Mouse (Mus musculus) liver, postnatal 0 days (tissue): ENCODE measurements around the gene Tsen15. TPM values are rescaled to one million over a fixed set of nuclear protein-coding genes. Genes with fewer than 3 reads are reported as not detected.

Experiments used
- ATAC-seq: fragments of 200-750 bp; cut with Nextera tagmentation; 2 replicates; pipeline ENCODE4 v1.8.0; 2017; ENCODE audit warnings: mild to moderate bottlenecking, moderate library complexity
- DNase-seq: peaks from one replicate; pipeline ENCODE4 v3.0.0-alpha.2; 2016
- H3K27ac ChIP-seq: fragments of 300-500 bp; sonication (generic); 2 replicates; pipeline ENCODE4 v1.5.1; 2014; ENCODE audit warnings: antibody characterized with exemption, moderate library complexity, mild to moderate bottlenecking, low read depth
- H3K27me3 ChIP-seq: fragments of 300-500 bp; sonication (generic); 2 replicates; pipeline ENCODE4 v1.6.1; 2014; ENCODE audit warnings: low read length, control low read depth, mixed read lengths; ENCODE audit not compliant: insufficient read depth
- H3K36me3 ChIP-seq: fragments of 300-500 bp; sonication (generic); replicated peaks from 2 replicates; pipeline ENCODE4 v1.6.1; 2014; ENCODE audit warnings: mild to moderate bottlenecking, control low read depth, low read length, moderate library complexity, mixed read lengths; ENCODE audit not compliant: insufficient read depth
- H3K4me1 ChIP-seq: fragments of 300-500 bp; sonication (generic); 2 replicates; pipeline ENCODE4 v1.6.1; 2014; ENCODE audit warnings: antibody characterized with exemption, mild to moderate bottlenecking, control low read depth; ENCODE audit not compliant: insufficient read depth
- H3K4me2 ChIP-seq: fragments of 300-500 bp; sonication (generic); 2 replicates; pipeline ENCODE4 v1.6.1; 2014; ENCODE audit warnings: low read depth, mild to moderate bottlenecking, low read length, moderate library complexity, mixed read lengths
- H3K4me3 ChIP-seq: fragments of 300-500 bp; sonication (generic); 2 replicates; pipeline ENCODE4 v1.5.1; 2014; ENCODE audit warnings: low read depth, low read length
- H3K9ac ChIP-seq: fragments of 300-500 bp; sonication (generic); replicated peaks from 2 replicates; pipeline ENCODE4 v1.6.1; 2014; ENCODE audit warnings: mild to moderate bottlenecking, moderate library complexity
- H3K9me3 ChIP-seq: fragments of 300-500 bp; sonication (generic); 2 replicates; pipeline ENCODE4 v1.6.1; 2016; ENCODE audit warnings: mild to moderate bottlenecking, control low read depth, low read length, mixed read lengths
- CTCF ChIP-seq: sonication (generic); IDR thresholded peaks from 2 replicates; pipeline ENCODE4 v1.5.1; 2016; ENCODE audit warnings: antibody characterized with exemption, low read depth
- EP300 ChIP-seq: IDR thresholded peaks from 2 replicates; pipeline ENCODE4 v1.6.1; 2016; ENCODE audit warnings: antibody characterized with exemption, low read depth, mild to moderate bottlenecking
- WGBS: fragments of 180-500 bp; shearing (Covaris S2); extraction: QIAGEN DNeasy Blood & Tissue Kit; methylation state at CpG from one replicate; pipeline ENCODE4 v1.1.7; 2014; ENCODE audit not compliant: insufficient replicate concordance; 5-methylcytosine and 5-hydroxymethylcytosine counted together
- polyA plus RNA-seq: library from polyadenylated mRNA; unstranded; fragments of >200 nt; fragmentation: Nextera tagmentation; extraction: Ambion mirVana; gene quantifications from 2 replicates; pipeline ENCODE4 v1.2.1, GENCODE M21; 2015

Gene Tsen15
- 15.5 and 17.1 TPM in 2 replicates for polyA plus RNA-seq

GRCm38 (mm10) chr1:152386188-152386835, at the start of gene Tsen15:
Gene Tsen15 (minus strand): TSS chr1:152386688.
- peak; percentile 100 for ATAC-seq
- WGBS, result 0% methylated on average over 57 of the region's 57 CpGs
- H3K9ac ChIP-seq, result peak within 1 kb of the TSS; percentile 89
- no peak for TF ChIP-seq CTCF
- no peak for TF ChIP-seq EP300
- H3K9me3 ChIP-seq, result no peaks in the 10 kb centered on the region
- no peaks in the 10 kb centered on the region for H3K27me3 ChIP-seq
- DNase-seq, result peak; percentile 91
- peak within 1 kb of the TSS; percentile 66 for H3K27ac ChIP-seq
- H3K36me3 ChIP-seq, result 0 out of 2 replicates have a peak, but pooled peaks cover 3% of the 10 kb centered on the region
- peak within 1 kb of the TSS; percentile 81 for H3K4me2 ChIP-seq
- 0 out of 2 replicates have a peak, but pooled peaks cover 6% of the 10 kb centered on the region for H3K4me1 ChIP-seq
- peak within 1 kb of the TSS; percentile 96 for H3K4me3 ChIP-seq

- 47% methylated on average over 4 of the region's 4 CpGs for WGBS
- no peak for TF ChIP-seq CTCF
- no peak for TF ChIP-seq EP300
Observed at GRCm38 (mm10) chr1:152434166-152434565, 47.7 kb upstream of the Tsen15 start.

GRCm38 (mm10) chr1:152429805-152430204, 43.3 kb upstream of the Tsen15 start:
- H3K27me3 ChIP-seq, result no peaks in the 10 kb centered on the region
- H3K27ac ChIP-seq, result no peak overlapping the region
- H3K4me1 ChIP-seq, result no peaks in the 10 kb centered on the region
- WGBS, result 64% methylated on average over 7 of the region's 7 CpGs
- DNase-seq (no peak), ATAC-seq (no peak)
- no peaks in the 10 kb centered on the region for H3K36me3 ChIP-seq
- no peak overlapping the region for H3K4me2 ChIP-seq
- H3K9ac ChIP-seq, result no peak overlapping the region
- H3K9me3 ChIP-seq, result no peaks in the 10 kb centered on the region
- TF ChIP-seq EP300 (no peak), CTCF (no peak)
- no peak overlapping the region for H3K4me3 ChIP-seq

More at GRCm38 (mm10) chr1:152434166-152434565, 47.7 kb upstream of the Tsen15 start:
- no peak overlapping the region for H3K4me2 ChIP-seq
- no peak overlapping the region for H3K27ac ChIP-seq
- H3K4me1 ChIP-seq, result no peaks in the 10 kb centered on the region
- H3K4me3 ChIP-seq, result no peak overlapping the region
- ATAC-seq (peak; percentile 36; the same call in 1 of the 2 replicates), DNase-seq (peak; percentile 52)
- no peaks in the 10 kb centered on the region for H3K9me3 ChIP-seq
- H3K9ac ChIP-seq, result no peak overlapping the region
- H3K27me3 ChIP-seq, result no peaks in the 10 kb centered on the region
- H3K36me3 ChIP-seq, result no peaks in the 10 kb centered on the region

- Histone ChIP-seq H3K4me2 (no peak overlapping the region), H3K9me3 (no peaks in the 10 kb centered on the region), H3K27me3 (no peaks in the 10 kb centered on the region), H3K27ac (no peak overlapping the region), H3K36me3 (no peaks in the 10 kb centered on the region), H3K4me3 (no peak overlapping the region), H3K9ac (no peak overlapping the region), H3K4me1 (no peaks in the 10 kb centered on the region)
- no peak for DNase-seq
- no peak for ATAC-seq
- WGBS, result 48% methylated on average over 12 of the region's 12 CpGs
- no peak for TF ChIP-seq EP300
- TF ChIP-seq CTCF, result no peak
Observed at GRCm38 (mm10) chr1:152427912-152428581, 41.6 kb upstream of the Tsen15 start.

- 67% methylated on average over 3 of the region's 3 CpGs for WGBS
- TF ChIP-seq EP300 (no peak), CTCF (no peak)
Observed at GRCm38 (mm10) chr1:152423052-152423451, 36.6 kb upstream of the Tsen15 start.

GRCm38 (mm10) chr1:152422295-152422694, 35.8 kb upstream of the Tsen15 start:
- no peak overlapping the region for H3K4me2 ChIP-seq
- no peaks in the 10 kb centered on the region for H3K4me1 ChIP-seq
- no peak overlapping the region for H3K9ac ChIP-seq
- ATAC-seq (no peak), DNase-seq (no peak)
- no peaks in the 10 kb centered on the region for H3K27me3 ChIP-seq
- TF ChIP-seq CTCF (no peak), EP300 (no peak)
- WGBS, result 51% methylated on average over 3 of the region's 3 CpGs
- no peaks in the 10 kb centered on the region for H3K9me3 ChIP-seq
- H3K4me3 ChIP-seq, result no peak overlapping the region
- H3K36me3 ChIP-seq, result no peaks in the 10 kb centered on the region
- no peak overlapping the region for H3K27ac ChIP-seq

More at GRCm38 (mm10) chr1:152423052-152423451, 36.6 kb upstream of the Tsen15 start:
- no peak overlapping the region for H3K4me3 ChIP-seq
- H3K36me3 ChIP-seq, result no peaks in the 10 kb centered on the region
- H3K4me2 ChIP-seq, result no peak overlapping the region
- no peak for ATAC-seq
- no peaks in the 10 kb centered on the region for H3K27me3 ChIP-seq
- no peaks in the 10 kb centered on the region for H3K4me1 ChIP-seq
- no peak overlapping the region for H3K27ac ChIP-seq
- no peaks in the 10 kb centered on the region for H3K9me3 ChIP-seq
- H3K9ac ChIP-seq, result no peak overlapping the region
- DNase-seq, result no peak
